Mouse (Mus musculus) spleen, adult 2 months (tissue): ENCODE data around the gene Frmd8.
"Not testable (repeated sequence)": the region's sequence is repeated elsewhere in the genome, so short reads cannot be mapped to it uniquely, and the experiment has no call there.

Experiments used
- CTCF ChIP-seq: fragments of 200-500 bp; IDR thresholded peaks from 2 replicates; pipeline ENCODE4 v1.5.1; 2011; ENCODE audit warnings: mild to moderate bottlenecking, inconsistent platforms; ENCODE audit not compliant: insufficient read depth, insufficient read length, insufficient replicate concordance; ENCODE audit errors: extremely low read depth
- POLR2A ChIP-seq: fragments of 200-500 bp; IDR thresholded peaks from 2 replicates; pipeline ENCODE4 v1.6.1; 2011; ENCODE audit warnings: low read depth, low read length, inconsistent platforms

DNA sequence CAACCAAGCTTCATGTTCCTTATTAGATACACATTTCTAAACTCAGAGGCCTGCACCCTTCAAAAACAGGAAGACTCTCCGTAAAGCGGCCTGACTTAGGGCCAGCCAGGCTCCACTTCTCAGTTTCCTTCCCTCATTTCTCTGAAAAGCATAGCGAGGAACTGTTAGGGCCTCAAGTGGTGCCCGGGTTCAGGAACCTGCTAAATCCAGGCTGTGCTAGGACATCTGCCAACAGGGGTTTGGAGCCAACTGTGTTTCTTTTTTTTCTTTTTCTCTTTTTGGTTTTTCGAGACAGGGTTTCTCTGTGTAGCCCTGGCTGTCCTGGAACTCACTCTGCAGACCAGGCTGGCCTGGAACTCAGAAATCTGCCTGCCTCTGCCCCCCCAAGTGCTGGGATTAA, 7.0 kb upstream of the Frmd8 start:
- TF ChIP-seq CTCF, POLR2A: not testable (repeated sequence)
